Mouse (Mus musculus) heart, postnatal 0 days (tissue): ENCODE measurements at regions not wholly inside any gene's neighbourhood (a gene's known extent, or its start where the extent isn't known, plus 50 kb on each side); places are given as distances from the start of the nearest gene placed in this dataset.

Experiments used
- ATAC-seq: fragments of 200-750 bp; cut with Nextera tagmentation; 2 replicates; pipeline ENCODE4 v1.8.0; 2017; ENCODE audit warnings: low read depth, moderate number of reproducible peaks, moderate library complexity; ENCODE audit not compliant: insufficient read depth
- DNase-seq: peaks from one replicate; pipeline ENCODE4 v3.0.0-alpha.2; 2016; ENCODE audit warnings: low spot score
- H3K27ac ChIP-seq: fragments of 300-500 bp; sonication (generic); 2 replicates; pipeline ENCODE4 v1.5.1; 2014; ENCODE audit warnings: low read depth, mild to moderate bottlenecking
- H3K27me3 ChIP-seq: fragments of 300-500 bp; sonication (generic); 2 replicates; pipeline ENCODE4 v1.6.1; 2014; ENCODE audit warnings: low read length, mixed read lengths; ENCODE audit not compliant: control insufficient read depth, insufficient read depth
- H3K36me3 ChIP-seq: fragments of 300-500 bp; sonication (generic); replicated peaks from 2 replicates; pipeline ENCODE4 v1.6.1; 2014; ENCODE audit warnings: low read length, mixed read lengths; ENCODE audit not compliant: control insufficient read depth, insufficient read depth
- H3K4me1 ChIP-seq: fragments of 300-500 bp; sonication (generic); 2 replicates; pipeline ENCODE4 v1.6.1; 2014; ENCODE audit warnings: antibody characterized with exemption; ENCODE audit not compliant: control insufficient read depth, insufficient read depth
- H3K4me2 ChIP-seq: fragments of 300-500 bp; sonication (generic); 2 replicates; pipeline ENCODE4 v1.6.1; 2014; ENCODE audit warnings: low read depth, mild to moderate bottlenecking, low read length, moderate library complexity
- H3K4me3 ChIP-seq: fragments of 300-500 bp; sonication (generic); 2 replicates; pipeline ENCODE4 v1.5.1; 2014; ENCODE audit warnings: low read depth, low read length
- H3K9ac ChIP-seq: fragments of 300-500 bp; sonication (generic); replicated peaks from 2 replicates; pipeline ENCODE4 v1.6.1; 2014; ENCODE audit warnings: low read depth, low read length, mixed read lengths
- H3K9me3 ChIP-seq: fragments of 300-500 bp; sonication (generic); replicated peaks from 2 replicates; pipeline ENCODE4 v1.6.1; 2016; ENCODE audit warnings: low read length; ENCODE audit not compliant: control insufficient read depth
- CTCF ChIP-seq: IDR thresholded peaks from 2 replicates; pipeline ENCODE4 v1.5.1; 2016; ENCODE audit warnings: antibody characterized with exemption, control low read depth, low read depth
- EP300 ChIP-seq: IDR thresholded peaks from 2 replicates; pipeline ENCODE4 v1.6.1; 2016; ENCODE audit warnings: antibody characterized with exemption, low read depth
- WGBS: fragments of 180-500 bp; shearing (Covaris S2); extraction: QIAGEN DNeasy Blood & Tissue Kit; methylation state at CpG from one replicate; pipeline ENCODE4 v1.1.7; 2014; 5-methylcytosine and 5-hydroxymethylcytosine counted together

DNA sequence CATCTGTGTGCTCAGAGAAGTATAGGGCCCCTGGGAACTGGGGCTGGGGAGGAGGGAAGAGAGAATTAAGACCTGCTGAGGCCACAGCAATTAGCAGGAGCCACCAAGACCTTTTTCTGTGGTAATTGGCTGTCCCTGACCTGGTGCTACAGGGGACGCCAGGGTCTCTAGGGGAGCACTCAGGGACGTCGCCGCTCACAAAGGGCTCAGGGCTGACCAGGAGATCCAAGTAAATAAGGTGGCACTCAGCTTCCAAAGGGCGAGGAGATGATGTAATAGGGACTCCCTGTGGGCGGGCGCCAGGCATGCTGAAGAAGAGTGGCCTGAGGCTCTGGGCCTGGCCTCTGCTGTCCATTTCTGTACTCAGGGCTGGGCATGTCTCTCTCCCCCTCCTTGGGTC, 363.2 kb upstream of the 3110018I06Rik start:
- Histone ChIP-seq H3K4me2 (no peak overlapping the region), H3K9ac (no peak overlapping the region)
- WGBS: 68% methylated on average over 7 of the region's 7 CpGs

DNA sequence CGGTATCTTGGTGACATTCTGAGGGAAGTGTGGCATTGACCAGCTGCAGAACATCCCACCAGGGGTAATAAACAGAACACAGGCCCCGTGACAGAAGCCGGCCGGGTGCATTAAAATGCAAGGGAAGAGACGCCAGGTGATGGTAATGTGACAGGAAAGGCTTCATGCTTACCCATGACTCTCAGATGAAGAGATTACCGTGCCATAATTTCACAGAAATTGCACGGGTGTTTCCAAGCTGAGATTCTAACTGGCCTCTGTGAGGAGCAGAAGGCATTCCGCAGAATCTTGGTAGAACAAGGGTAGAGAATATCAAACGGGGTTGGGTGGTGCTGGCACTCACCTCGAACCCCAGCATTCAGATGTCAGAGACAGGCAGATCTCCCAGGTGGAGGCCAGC, 362.4 kb upstream of the 3110018I06Rik start:
- no peak overlapping the region for H3K9ac ChIP-seq
- H3K9me3 ChIP-seq: no peaks in the 10 kb centered on the region
- ATAC-seq: no peak
- no peak overlapping the region for H3K4me2 ChIP-seq
- H3K4me3 ChIP-seq: no peak overlapping the region
- TF ChIP-seq EP300 (no peak), CTCF (no peak)
- no peaks in the 10 kb centered on the region for H3K4me1 ChIP-seq
- WGBS: 73% methylated on average over 10 of the region's 10 CpGs
- no peak for DNase-seq
- no peaks in the 10 kb centered on the region for H3K27me3 ChIP-seq
- no peaks in the 10 kb centered on the region for H3K36me3 ChIP-seq
- no peak overlapping the region; the same call in 1 of the 2 replicates for H3K27ac ChIP-seq

More for the DNA sequence above, 363.2 kb upstream of the 3110018I06Rik start:
- no peak for ATAC-seq
- Histone ChIP-seq H3K36me3 (no peaks in the 10 kb centered on the region), H3K27ac (peak overlapping the region; percentile 53; the same call in 1 of the 2 replicates), H3K27me3 (no peaks in the 10 kb centered on the region), H3K9me3 (no peaks in the 10 kb centered on the region), H3K4me1 (no peaks in the 10 kb centered on the region), H3K4me3 (no peak overlapping the region)
- no peak for DNase-seq
- no peak for TF ChIP-seq CTCF

DNA sequence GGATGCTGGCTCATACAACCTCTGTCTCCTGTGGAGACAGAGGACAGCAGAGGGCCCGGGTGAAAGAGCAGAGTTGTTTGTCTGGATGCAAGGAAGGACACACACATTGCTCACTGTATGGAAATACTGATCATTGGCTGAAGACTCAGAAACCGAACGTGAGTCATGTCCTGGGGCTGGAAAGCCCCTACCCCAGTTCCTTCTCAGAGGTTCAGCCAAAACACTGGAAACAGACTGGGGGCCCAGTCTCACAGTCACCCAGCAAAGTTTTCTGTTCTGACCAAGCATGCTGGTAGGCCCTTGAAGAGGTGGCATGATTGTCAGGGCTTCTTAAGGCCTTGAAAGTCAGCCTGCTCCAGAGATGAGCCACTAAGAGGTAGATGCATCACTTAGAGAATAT, 360.8 kb upstream of the 3110018I06Rik start:
- WGBS: 72% methylated on average over 3 of the region's 3 CpGs

DNA sequence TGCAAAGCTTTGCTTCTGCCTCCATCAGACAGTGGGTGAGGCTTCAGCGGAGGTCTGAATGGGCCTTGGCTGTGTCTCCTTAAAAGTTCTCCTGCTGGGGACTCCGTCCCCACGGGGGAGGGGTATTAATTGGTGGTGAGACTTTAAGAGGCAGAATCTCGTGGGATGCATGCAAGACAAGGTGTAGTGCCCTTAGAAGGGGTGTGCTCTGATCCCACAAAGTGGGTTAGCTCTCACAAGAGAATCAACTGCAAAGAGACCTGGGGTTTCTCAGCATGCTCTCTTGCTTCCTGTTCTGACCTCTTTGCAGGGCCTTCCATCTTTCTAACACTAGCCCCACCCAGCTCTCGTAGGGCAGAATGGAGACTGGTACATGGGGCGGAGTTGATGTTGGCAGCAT, 359.2 kb upstream of the 3110018I06Rik start:
- no peak overlapping the region for H3K9ac ChIP-seq

More for the DNA sequence above, 360.8 kb upstream of the 3110018I06Rik start:
- TF ChIP-seq CTCF: no peak
- TF ChIP-seq EP300: no peak
- Histone ChIP-seq H3K9ac (no peak overlapping the region), H3K27me3 (no peaks in the 10 kb centered on the region), H3K9me3 (no peaks in the 10 kb centered on the region), H3K4me3 (no peak overlapping the region), H3K27ac (no peak overlapping the region), H3K36me3 (no peaks in the 10 kb centered on the region), H3K4me2 (no peak overlapping the region), H3K4me1 (peaks cover 12% of the 10 kb centered on the region; the same call in 1 of the 2 replicates)
- DNase-seq: no peak
- ATAC-seq: no peak

GRCm38 (mm10) chr12:107131351-107131750, 357.1 kb upstream of the 3110018I06Rik start:
- 67% methylated on average over 7 of the region's 7 CpGs for WGBS
- H3K4me2 ChIP-seq: no peak overlapping the region; the same call in 1 of the 2 replicates
- no peak overlapping the region for H3K4me3 ChIP-seq

More for the DNA sequence above, 359.2 kb upstream of the 3110018I06Rik start:
- H3K4me1 ChIP-seq: peaks cover 13% of the 10 kb centered on the region; the same call in 1 of the 2 replicates
- no peak overlapping the region for H3K4me2 ChIP-seq
- ATAC-seq (no peak), DNase-seq (no peak)
- no peaks in the 10 kb centered on the region for H3K36me3 ChIP-seq
- H3K4me3 ChIP-seq: no peak overlapping the region
- no peak overlapping the region for H3K27ac ChIP-seq
- no peak for TF ChIP-seq CTCF
- no peaks in the 10 kb centered on the region for H3K9me3 ChIP-seq
- WGBS: 64% methylated on average over 6 of the region's 6 CpGs
- H3K27me3 ChIP-seq: no peaks in the 10 kb centered on the region

GRCm38 (mm10) chr12:107131841-107132240, 356.6 kb upstream of the 3110018I06Rik start:
- DNase-seq (no peak), ATAC-seq (no peak)
- Histone ChIP-seq H3K4me2 (peak overlapping the region; percentile 28), H3K27ac (peak overlapping the region; percentile 25; the same call in 1 of the 2 replicates), H3K4me1 (peaks cover 13% of the 10 kb centered on the region; the same call in 1 of the 2 replicates), H3K27me3 (no peaks in the 10 kb centered on the region), H3K9ac (no peak overlapping the region), H3K36me3 (no peaks in the 10 kb centered on the region), H3K4me3 (no peak overlapping the region), H3K9me3 (no peaks in the 10 kb centered on the region)
- WGBS: 23% methylated on average over 6 of the region's 6 CpGs
- no peak for TF ChIP-seq EP300
- no peak for TF ChIP-seq CTCF

More at GRCm38 (mm10) chr12:107131351-107131750, 357.1 kb upstream of the 3110018I06Rik start:
- DNase-seq: no peak
- H3K27me3 ChIP-seq: no peaks in the 10 kb centered on the region
- TF ChIP-seq EP300 (no peak), CTCF (no peak)
- no peak for ATAC-seq
- H3K4me1 ChIP-seq: peaks cover 13% of the 10 kb centered on the region; the same call in 1 of the 2 replicates
- peak overlapping the region; percentile 25; the same call in 1 of the 2 replicates for H3K27ac ChIP-seq
- no peaks in the 10 kb centered on the region for H3K9me3 ChIP-seq
- H3K9ac ChIP-seq: no peak overlapping the region
- no peaks in the 10 kb centered on the region for H3K36me3 ChIP-seq
